Mouse (Mus musculus): ENCODE measurements around the gene Nt5c1a. TPM values are rescaled to one million over a fixed set of nuclear protein-coding genes. Genes with fewer than 3 reads are reported as not detected.

Gene Nt5c1a
- total RNA-seq, 2 experiments from 2014 or later, result 13.2 to 21.7 TPM

GRCm38 (mm10) chr4:123247147-123247880 is 46.0 kb downstream of the Nt5c1a start:
- DNase-seq, result peak; percentile 51

- peak; percentile 87 for DNase-seq
Measured at GRCm38 (mm10) chr4:123248971-123249567, 47.8 kb downstream of the Nt5c1a start.

- DNase-seq, result no peak
Measured at GRCm38 (mm10) chr4:123252214-123252613, 50.9 kb downstream of the Nt5c1a start.

GRCm38 (mm10) chr4:123254617-123255016 is 53.3 kb downstream of the Nt5c1a start:
- DNase-seq, result no peak

- DNase-seq, result no peak
Measured at GRCm38 (mm10) chr4:123260071-123260746, 58.9 kb downstream of the Nt5c1a start.

GRCm38 (mm10) chr4:123261721-123262401 is 60.6 kb downstream of the Nt5c1a start, which contains the start of gene Pabpc4:
Gene Pabpc4, plus strand, starts transcription at chr4:123262351.
- DNase-seq, result no peak

Other genes starting within 250 kb of the Nt5c1a start
- 10 to 100 TPM in 1 of 2 experiments, under 1 TPM in 1; 0.58 to 19.2 TPM for gene Mfsd2a, start 240.3 kb upstream of the Nt5c1a start, total RNA-seq (2021)
- gene Mycl, start 205.9 kb upstream of the Nt5c1a start, total RNA-seq (2021), result 1 to 10 TPM; 3.6 to 5.6 TPM
- 10 to 100 TPM; 19.7 to 22.7 TPM for gene Trit1, start 184.9 kb upstream of the Nt5c1a start, total RNA-seq (2021)
- not detected for gene Bmp8b, start 96.3 kb upstream of the Nt5c1a start, total RNA-seq (2021)
- not detected for gene Oxct2b, start 85.2 kb upstream of the Nt5c1a start, total RNA-seq (2021)
- gene Ppie, start 61.6 kb upstream of the Nt5c1a start, total RNA-seq (2021), result 10 to 100 TPM; 42.5 to 43.1 TPM
- gene Hpcal4, start 18.3 kb upstream of the Nt5c1a start, total RNA-seq (2021), result 1 to 10 TPM; 5.0 to 10.0 TPM
- gene Heyl, start 32.1 kb downstream of the Nt5c1a start, total RNA-seq (2021), result 10 to 100 TPM; 19.5 to 21.0 TPM
- gene Pabpc4, start 60.8 kb downstream of the Nt5c1a start, total RNA-seq (2021), result 100 to 1,000 TPM; 102 to 143 TPM
- gene Oxct2a, start 122.1 kb downstream of the Nt5c1a start, total RNA-seq (2021), result under 1 TPM in 1 of 2 experiments, not detected in 1; 0.18 TPM
- under 1 TPM in 1 of 2 experiments, not detected in 1; 0.90 TPM for gene Bmp8a, start 141.7 kb downstream of the Nt5c1a start, total RNA-seq (2021)